Mouse (Mus musculus): ENCODE data around the gene 1700014D04Rik. TPM values are rescaled to one million over a fixed set of nuclear protein-coding genes. Genes with fewer than 3 reads are reported as not detected.
A peak's percentile ranks its signal among the peaks of the same experiment; 100 is the strongest.
"Not testable (repeated sequence)": the region's sequence is repeated elsewhere in the genome, so short reads cannot be mapped to it uniquely, and the experiment has no call there.

1700014D04Rik gene
- total RNA-seq, 2 experiments from 2014 or later: not detected

- DNase-seq: no peak
- intact Hi-C loops (cut with DNase I): no loop called here
These were observed 7.2 kb downstream of the 1700014D04Rik start for GRCm38 (mm10) chr13:59739397-59739796.

GRCm38 (mm10) chr13:59738455-59738854, 8.1 kb downstream of the 1700014D04Rik start:
- no peak for DNase-seq
- intact Hi-C loops (cut with DNase I): no loop called here

DNA sequence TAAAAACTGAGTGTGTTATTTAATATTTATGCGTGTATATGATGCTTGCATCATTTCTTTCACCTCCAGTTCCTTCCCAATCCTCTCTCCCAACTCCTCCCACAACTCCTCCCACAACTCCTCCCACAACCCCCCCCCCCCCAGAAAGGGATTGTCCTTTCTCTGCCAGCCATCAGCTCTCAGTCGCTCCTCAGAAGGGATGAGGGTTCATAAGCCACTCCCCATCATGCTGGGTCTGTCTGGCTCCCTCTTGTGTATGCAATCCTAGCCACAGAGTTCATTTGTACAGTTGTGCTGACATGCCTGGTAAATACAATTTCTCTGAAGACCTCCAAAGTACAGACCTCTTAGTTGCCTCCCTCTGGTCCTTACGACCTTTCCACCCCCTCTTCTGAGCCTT, 11.4 kb downstream of the 1700014D04Rik start:
- DNase-seq: no peak
- intact Hi-C loops (cut with DNase I): no loop called here

GRCm38 (mm10) chr13:59734347-59734746, 12.2 kb downstream of the 1700014D04Rik start:
- intact Hi-C loops (cut with DNase I); DNase-seq: not testable (repeated sequence)

DNA sequence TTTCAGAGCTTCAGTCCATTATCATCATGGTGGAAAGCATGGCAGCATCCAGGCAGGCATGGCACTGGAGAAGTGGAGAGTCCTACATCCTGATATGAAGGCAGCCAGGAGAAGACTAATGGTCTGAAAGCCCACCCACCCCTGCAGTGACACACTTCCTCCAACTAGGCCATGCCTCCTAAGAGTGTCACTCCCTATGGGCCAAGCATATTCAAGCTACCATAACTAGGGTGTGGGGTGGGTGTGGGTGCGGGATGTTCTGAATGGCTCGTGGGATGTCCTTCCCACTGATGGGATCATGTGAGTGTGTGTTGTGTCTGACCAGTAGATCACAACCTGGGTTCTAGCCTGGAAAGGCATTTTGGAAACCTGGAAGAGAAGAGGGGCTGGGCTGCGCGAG, 12.6 kb downstream of the 1700014D04Rik start:
- intact Hi-C loops (cut with DNase I): no loop called here
- no peak for DNase-seq

DNA sequence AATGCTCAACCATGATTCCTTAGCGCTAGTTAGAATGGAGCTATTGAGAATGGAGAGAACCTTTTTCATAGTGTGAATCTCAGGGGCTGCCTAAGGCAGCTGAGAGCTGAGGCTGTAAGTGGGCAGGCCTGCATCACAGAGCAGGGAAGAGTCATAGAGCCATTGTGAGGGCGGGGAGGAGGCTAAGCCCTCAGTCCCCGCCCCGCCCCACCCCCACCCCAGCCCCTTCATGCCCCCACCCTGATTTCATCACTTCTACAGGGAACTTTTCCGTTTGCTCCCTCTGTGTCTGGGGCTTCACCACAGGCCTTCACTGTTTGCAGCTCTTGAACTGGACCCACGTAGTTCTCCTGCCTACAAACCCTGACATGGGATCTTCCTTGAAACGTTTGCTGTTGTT, 14.9 kb downstream of the 1700014D04Rik start, which contains the start of gene Spata31d1d:
Spata31d1d (minus strand) TSS at position 101 of the 400 bp plus-strand sequence.
- intact Hi-C loops (cut with DNase I): no loop called here
- no peak for DNase-seq

DNA sequence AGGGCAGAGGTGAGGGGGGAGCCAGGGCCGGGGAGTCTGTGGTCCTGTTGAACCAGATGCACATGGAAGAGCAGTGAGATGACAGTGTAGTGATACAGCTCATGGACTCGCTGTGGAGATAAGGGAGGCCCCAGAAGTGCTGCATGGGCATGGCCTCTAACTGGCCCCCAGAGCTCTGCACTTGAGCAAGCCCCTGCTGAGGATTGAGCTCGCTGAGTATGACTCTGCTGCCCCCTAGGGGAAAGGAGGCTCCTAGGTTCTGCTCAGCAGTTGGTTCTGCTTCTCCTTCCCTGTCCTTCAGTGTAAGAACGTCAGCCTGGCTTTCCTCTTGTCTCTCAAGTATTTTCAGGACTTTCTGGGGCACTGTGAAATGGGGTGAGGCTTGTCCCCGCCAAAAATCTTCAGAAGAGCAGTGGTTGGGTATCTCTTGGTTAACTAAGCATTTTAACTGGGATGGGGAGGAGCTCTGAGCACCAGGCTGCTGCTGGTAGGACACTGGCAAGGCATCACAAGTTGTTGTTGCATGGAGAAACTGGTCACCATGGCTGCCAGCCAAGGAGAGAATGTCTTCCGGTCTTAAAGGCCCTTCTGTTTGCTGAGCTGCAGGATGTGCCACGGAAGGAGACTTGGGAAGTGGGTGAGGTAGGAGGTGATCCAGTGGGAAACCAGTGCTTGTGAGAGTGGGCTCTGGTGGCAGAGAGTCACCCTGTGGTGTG, 18.0 kb downstream of the 1700014D04Rik start:
- peak; percentile 81 to 91 for DNase-seq
- intact Hi-C loops (cut with DNase I): loop anchor here (5.0 to 10.0 kb wide), 4 partner anchors 91 to 1084 kb away; no protein-coding TSS in a partner anchor

DNA sequence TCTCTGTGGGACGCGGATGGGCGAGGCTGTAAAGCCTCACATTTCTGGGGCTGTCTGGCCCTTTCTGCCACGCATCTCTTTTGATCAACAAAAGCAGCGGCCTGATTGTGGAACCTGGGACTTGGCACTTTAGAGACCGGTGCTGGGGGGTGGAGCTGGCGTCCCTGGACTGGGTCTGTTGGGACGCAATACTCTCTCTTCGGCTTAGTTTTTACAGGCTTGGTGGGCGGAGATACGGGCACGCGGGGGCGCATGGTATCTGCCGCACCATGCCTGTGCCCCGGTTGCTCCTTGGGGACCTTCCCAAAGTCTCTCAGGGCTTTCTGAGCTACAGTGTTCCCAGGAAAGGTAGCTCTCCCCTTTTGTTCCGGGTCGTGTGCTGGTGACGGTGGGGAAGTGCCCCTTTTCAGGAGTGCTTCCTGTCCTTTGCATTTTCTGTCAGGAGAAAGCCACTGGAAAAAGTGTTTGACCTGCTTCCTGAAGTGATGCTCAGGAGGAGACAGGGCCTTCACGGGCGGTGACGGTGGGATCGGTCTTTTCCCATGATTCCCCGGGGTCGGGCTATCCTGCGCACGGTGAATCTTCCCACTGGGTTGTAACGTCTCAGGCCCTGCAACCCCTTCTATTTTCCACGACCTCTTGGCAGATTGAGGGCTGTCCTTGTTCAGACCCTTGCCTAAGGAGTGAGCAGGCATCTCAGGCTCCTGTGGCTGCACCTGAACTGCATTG, 20.2 kb downstream of the 1700014D04Rik start:
- DNase-seq: no peak
- intact Hi-C loops (cut with DNase I): loop anchor here (5.0 to 10.0 kb wide), 4 partner anchors 89 to 1082 kb away; no protein-coding TSS in a partner anchor

- intact Hi-C loops (cut with DNase I): loop anchor here (10.0 kb wide), 1 partner anchor 1077 kb away; no protein-coding TSS in a partner anchor
- not testable (repeated sequence) for DNase-seq
These were observed 24.5 kb downstream of the 1700014D04Rik start for GRCm38 (mm10) chr13:59722089-59722488.

DNA sequence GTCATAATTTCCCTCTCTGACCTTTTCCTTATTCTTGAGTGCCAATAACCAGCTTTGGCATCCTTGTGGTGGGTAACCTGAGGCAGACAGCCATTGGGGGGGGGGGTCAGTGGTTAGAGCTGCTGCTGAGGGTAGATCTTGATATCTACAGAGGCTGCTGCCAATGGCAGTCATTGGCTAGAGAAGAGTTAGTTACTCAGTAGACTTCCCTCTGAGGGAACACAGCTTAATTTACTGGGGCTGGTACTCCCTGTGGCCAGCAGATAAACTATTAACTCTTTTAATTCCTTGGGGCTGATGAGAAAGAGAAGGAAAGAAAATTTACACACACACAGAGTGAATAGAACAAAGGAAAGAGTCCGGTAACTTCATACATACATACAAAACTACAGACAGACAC, 27.1 kb downstream of the 1700014D04Rik start:
- no peak for DNase-seq
- intact Hi-C loops (cut with DNase I): no loop called here

GRCm38 (mm10) chr13:59718857-59719440, 27.6 kb downstream of the 1700014D04Rik start:
- DNase-seq: peak; percentile 19 to 22
- intact Hi-C loops (cut with DNase I): not testable (repeated sequence)

GRCm38 (mm10) chr13:59713710-59714109, 32.8 kb downstream of the 1700014D04Rik start:
- no peak for DNase-seq
- intact Hi-C loops (cut with DNase I): no loop called here

DNA sequence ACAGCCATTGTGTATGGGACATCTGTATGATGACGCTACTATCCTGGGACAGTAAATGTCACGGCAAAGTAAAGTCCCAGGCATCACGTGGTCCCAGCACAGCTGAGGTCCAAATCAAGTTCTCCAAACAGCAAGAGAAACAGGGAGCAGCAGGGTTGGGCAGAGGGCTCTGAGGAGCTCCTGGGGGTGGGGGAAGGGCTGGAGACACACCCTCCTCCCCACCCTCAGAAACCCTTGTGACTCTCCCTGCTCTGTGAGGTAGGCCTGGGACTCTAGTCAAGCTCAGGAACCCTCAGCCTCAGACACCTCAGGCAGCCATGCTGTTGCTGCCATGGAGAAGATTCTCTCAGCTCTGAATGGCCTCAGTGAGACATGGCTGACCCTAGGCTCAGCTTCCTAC, 34.6 kb downstream of the 1700014D04Rik start, which contains the start of gene Spata31d1b:
Spata31d1b (plus strand) TSS at position 301 of the 400 bp plus-strand sequence.
- intact Hi-C loops (cut with DNase I); DNase-seq: not testable (repeated sequence)

DNA sequence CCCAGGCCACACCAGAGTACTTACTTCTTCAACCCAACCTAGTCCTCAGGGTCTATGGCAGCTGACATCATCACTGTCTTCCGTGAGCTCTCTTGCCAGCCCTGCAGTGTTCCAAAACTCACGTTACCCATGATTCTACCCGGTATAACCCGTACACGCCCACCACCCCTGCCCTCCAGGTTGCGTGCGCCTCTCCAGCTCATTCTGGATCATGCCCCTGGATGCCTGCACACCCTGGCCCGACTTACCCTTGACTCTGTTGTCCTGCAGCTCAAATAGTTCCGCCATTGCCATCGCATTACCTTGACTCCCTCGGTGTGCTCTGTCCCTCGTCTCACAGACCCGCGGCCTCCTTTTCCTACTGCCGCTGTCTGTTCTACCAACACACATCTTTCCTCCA, 36.3 kb downstream of the 1700014D04Rik start, which contains the start of gene Spata31d1a:
Spata31d1a (minus strand) TSS at position 101 of the 400 bp plus-strand sequence.
- intact Hi-C loops (cut with DNase I): no loop called here

DNA sequence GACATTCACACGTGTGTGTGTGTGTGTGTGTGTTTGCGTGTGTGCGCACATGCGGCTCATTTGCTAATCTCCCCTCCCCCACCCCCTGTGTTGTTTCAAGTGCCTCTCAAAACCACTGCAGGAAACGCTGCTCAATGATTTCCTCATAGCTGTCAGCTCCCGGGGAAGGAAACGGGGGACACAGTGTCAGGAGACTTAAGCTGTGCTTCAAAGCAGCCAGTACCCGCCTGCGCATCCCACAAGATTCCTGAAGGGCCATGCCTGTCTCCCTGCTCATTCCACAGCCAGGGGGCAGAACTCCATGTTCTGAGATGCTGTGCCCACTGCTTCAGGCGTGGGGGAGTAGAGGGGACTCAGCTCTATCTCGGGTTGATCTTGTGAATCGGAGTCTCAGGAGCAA, 42.0 kb downstream of the 1700014D04Rik start:
- peak in 1 of 2 experiments; percentile 29 for DNase-seq
- intact Hi-C loops (cut with DNase I): no loop called here

More for the DNA sequence above, 36.3 kb downstream of the 1700014D04Rik start, which contains the start of gene Spata31d1a:
- no peak for DNase-seq

DNA sequence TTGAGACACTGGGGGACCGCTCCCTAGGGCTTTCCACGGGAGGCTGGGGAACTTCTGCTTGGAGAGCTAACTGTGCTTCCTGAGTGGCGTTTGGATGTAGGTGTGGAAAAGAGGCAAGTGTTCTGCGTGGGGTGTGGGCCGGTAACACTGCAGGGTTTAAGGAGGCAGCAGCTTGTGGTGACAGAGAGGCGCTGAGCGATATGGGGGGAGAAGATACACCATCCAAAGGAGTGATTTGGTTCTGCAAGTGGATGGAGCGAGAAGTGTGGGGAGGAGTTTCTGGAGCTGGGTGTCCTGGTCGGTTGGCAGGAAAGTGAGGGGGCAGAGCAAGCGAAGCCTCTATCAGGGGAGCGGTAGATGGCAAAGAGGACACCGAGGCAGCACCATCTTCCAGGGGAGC, 43.0 kb downstream of the 1700014D04Rik start:
- intact Hi-C loops (cut with DNase I): no loop called here
- no peak for DNase-seq

- intact Hi-C loops (cut with DNase I); DNase-seq: not testable (repeated sequence)
These were observed 46.4 kb downstream of the 1700014D04Rik start for GRCm38 (mm10) chr13:59700137-59700536.

- intact Hi-C loops (cut with DNase I): no loop called here
- DNase-seq: no peak
These were observed 47.4 kb downstream of the 1700014D04Rik start for GRCm38 (mm10) chr13:59699131-59699530.

DNA sequence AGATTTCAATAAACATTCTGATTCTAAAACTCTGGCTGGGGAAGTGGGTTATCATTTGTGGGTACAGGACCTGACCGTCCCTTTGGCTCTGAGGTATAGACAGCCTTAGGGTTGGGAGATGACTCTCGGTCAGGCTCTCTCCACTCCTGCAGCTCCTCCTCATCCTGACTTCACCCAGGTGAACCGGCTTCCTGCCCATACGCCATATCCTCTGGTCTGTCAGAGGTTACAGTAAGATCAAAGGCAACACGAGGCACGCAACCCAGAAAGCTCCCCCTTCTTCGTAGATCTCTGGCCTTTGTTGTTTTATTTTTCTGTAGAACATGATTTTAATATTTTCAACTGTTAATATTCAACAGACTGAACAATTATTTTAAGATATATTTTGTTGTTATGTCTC, 50.8 kb downstream of the 1700014D04Rik start:
- intact Hi-C loops (cut with DNase I): no loop called here
- DNase-seq: no peak

DNA sequence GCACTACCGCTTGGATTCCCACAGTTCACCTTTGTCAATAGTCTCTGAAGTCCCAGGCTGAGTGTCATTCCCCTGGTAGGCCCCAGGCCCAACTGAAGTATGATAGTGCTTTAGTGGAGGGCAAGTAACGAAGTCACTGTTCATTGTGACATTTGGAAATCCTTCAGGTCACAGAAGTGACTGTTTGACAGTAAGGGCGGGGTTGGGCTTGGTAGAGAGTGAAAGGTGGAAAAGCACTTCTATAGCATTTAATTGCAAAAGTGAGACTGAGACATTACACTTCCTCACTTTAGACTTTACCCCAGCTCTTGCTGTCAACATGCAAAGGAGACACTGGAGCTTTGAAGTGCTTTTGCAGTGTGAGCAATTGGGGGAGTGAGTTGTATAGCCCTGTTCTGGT, 52.5 kb downstream of the 1700014D04Rik start, which contains the start of gene 4921517D22Rik:
4921517D22Rik (minus strand) TSS at position 101 of the 400 bp plus-strand sequence.
- intact Hi-C loops (cut with DNase I): no loop called here

DNA sequence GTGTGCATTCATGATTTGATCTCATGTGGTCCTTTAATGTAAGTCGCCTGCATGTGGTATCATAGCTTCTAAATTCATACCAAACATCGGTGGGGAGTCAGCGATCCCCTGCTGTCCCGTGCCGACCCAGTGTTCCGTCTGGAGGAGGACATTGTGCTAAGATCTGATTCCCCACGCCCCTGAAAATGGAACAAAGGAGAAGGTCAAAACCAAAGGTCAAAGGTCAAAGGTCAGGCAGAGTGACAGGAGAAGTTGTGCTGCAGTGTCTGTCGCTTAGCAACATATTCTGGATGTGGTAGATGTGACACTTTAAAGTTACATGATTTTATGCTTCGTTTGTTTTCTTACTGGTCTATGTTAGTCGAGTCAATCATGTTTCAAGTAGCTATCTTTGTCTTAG, 55.1 kb downstream of the 1700014D04Rik start:
- intact Hi-C loops (cut with DNase I): no loop called here
- no peak for DNase-seq

More for the DNA sequence above, 52.5 kb downstream of the 1700014D04Rik start, which contains the start of gene 4921517D22Rik:
- no peak for DNase-seq

All from heart, postnatal 14 days (tissue).